Mouse (Mus musculus): ENCODE results near the gene Ccdc71. TPM values are rescaled to one million over a fixed set of nuclear protein-coding genes. Genes with fewer than 3 reads are reported as not detected.
A peak's percentile ranks its signal among the peaks of the same experiment; 100 is the strongest.

Gene Ccdc71
- total RNA-seq, 2 experiments from 2014 or later: 36.1 to 41.5 TPM

GRCm38 (mm10) chr9:108454429-108454828 lies 5.9 kb upstream of the Ccdc71 start:
- intact Hi-C loops (cut with DNase I): loop anchor here (5.0 kb wide), 2 partner anchors 52 to 107 kb away; partner anchors contain the start of gene Usp4
- no peak for DNase-seq (ENCODE audit: low spot score in 2 of 2)

- intact Hi-C loops (cut with DNase I): no loop called here
These were observed 4.4 kb upstream of the Ccdc71 start for GRCm38 (mm10) chr9:108455747-108456571.

GRCm38 (mm10) chr9:108456953-108457352 lies 3.4 kb upstream of the Ccdc71 start:
- intact Hi-C loops (cut with DNase I): no loop called here
- no peak for DNase-seq (ENCODE audit: low spot score in 2 of 2)

More at GRCm38 (mm10) chr9:108455747-108456571, 4.4 kb upstream of the Ccdc71 start:
- no peak for DNase-seq (ENCODE audit: low spot score in 2 of 2)

GRCm38 (mm10) chr9:108459939-108460318 lies 398 bp upstream of the Ccdc71 start:
- no peak for DNase-seq (ENCODE audit: low spot score in 2 of 2)
- intact Hi-C loops (cut with DNase I): no loop called here

GRCm38 (mm10) chr9:108461181-108461631 lies 879 bp downstream of the Ccdc71 start, which contains the start of gene Klhdc8b:
Klhdc8b (minus strand) TSS chr9:108461581.
- intact Hi-C loops (cut with DNase I): no loop called here
- DNase-seq (ENCODE audit: low spot score in 2 of 2): no peak

- no peak for DNase-seq (ENCODE audit: low spot score in 2 of 2)
- intact Hi-C loops (cut with DNase I): no loop called here
These were observed 1.3 kb downstream of the Ccdc71 start for GRCm38 (mm10) chr9:108461675-108462074.

GRCm38 (mm10) chr9:108462192-108462591 lies 1.9 kb downstream of the Ccdc71 start:
- intact Hi-C loops (cut with DNase I): no loop called here
- no peak for DNase-seq (ENCODE audit: low spot score in 2 of 2)

- DNase-seq (ENCODE audit: low spot score in 2 of 2): no peak
- intact Hi-C loops (cut with DNase I): no loop called here
These were observed 3.4 kb downstream of the Ccdc71 start for GRCm38 (mm10) chr9:108463713-108464112.

GRCm38 (mm10) chr9:108466219-108466618 lies 5.9 kb downstream of the Ccdc71 start:
- no peak for DNase-seq (ENCODE audit: low spot score in 2 of 2)
- intact Hi-C loops (cut with DNase I): no loop called here

GRCm38 (mm10) chr9:108469430-108469829 lies 9.1 kb downstream of the Ccdc71 start:
- intact Hi-C loops (cut with DNase I): no loop called here

GRCm38 (mm10) chr9:108469845-108470244 lies 9.5 kb downstream of the Ccdc71 start:
- DNase-seq (ENCODE audit: low spot score in 2 of 2): no peak
- intact Hi-C loops (cut with DNase I): no loop called here

More at GRCm38 (mm10) chr9:108469430-108469829, 9.1 kb downstream of the Ccdc71 start:
- DNase-seq (ENCODE audit: low spot score in 2 of 2): no peak

GRCm38 (mm10) chr9:108474528-108474927 lies 14.2 kb downstream of the Ccdc71 start:
- intact Hi-C loops (cut with DNase I): no loop called here
- DNase-seq (ENCODE audit: low spot score in 2 of 2): no peak

GRCm38 (mm10) chr9:108478638-108479156 lies 18.4 kb downstream of the Ccdc71 start:
- intact Hi-C loops (cut with DNase I): no loop called here
- peak in 1 of 2 experiments; percentile 36 for DNase-seq (ENCODE audit: low spot score in 2 of 2)

- no peak for DNase-seq (ENCODE audit: low spot score in 2 of 2)
- intact Hi-C loops (cut with DNase I): no loop called here
These were observed 18.9 kb downstream of the Ccdc71 start for GRCm38 (mm10) chr9:108479241-108479640.

GRCm38 (mm10) chr9:108479721-108480351 lies 19.5 kb downstream of the Ccdc71 start, which contains the start of gene Lamb2:
Lamb2 (plus strand) TSS chr9:108479736.
- intact Hi-C loops (cut with DNase I): no loop called here
- no peak for DNase-seq (ENCODE audit: low spot score in 2 of 2)

- intact Hi-C loops (cut with DNase I): no loop called here
- DNase-seq (ENCODE audit: low spot score in 2 of 2): no peak
These were observed 20.6 kb downstream of the Ccdc71 start for GRCm38 (mm10) chr9:108480813-108481519.

GRCm38 (mm10) chr9:108481520-108482210 lies 21.3 kb downstream of the Ccdc71 start:
- intact Hi-C loops (cut with DNase I): no loop called here

GRCm38 (mm10) chr9:108483051-108483790 lies 22.9 kb downstream of the Ccdc71 start:
- DNase-seq (ENCODE audit: low spot score in 2 of 2): no peak
- intact Hi-C loops (cut with DNase I): no loop called here

More at GRCm38 (mm10) chr9:108481520-108482210, 21.3 kb downstream of the Ccdc71 start:
- DNase-seq (ENCODE audit: low spot score in 2 of 2): no peak
